Mouse (Mus musculus) lung, adult 2 months (tissue): ENCODE results near the gene Strn4.

Experiments used
- CTCF ChIP-seq: fragments of 200-500 bp; IDR thresholded peaks from 2 replicates; pipeline ENCODE4 v1.5.1; 2011; ENCODE audit warnings: mild to moderate bottlenecking, low read length, control low read depth; ENCODE audit not compliant: insufficient read depth
- POLR2A ChIP-seq: fragments of 200-500 bp; IDR thresholded peaks from 2 replicates; pipeline ENCODE4 v1.6.1; 2011; ENCODE audit warnings: low read depth, mild to moderate bottlenecking, control low read depth, low read length, borderline replicate concordance; ENCODE audit errors: extremely low read depth

- TF ChIP-seq CTCF (no peak), POLR2A (no peak)
Measured at GRCm38 (mm10) chr7:16877717-16878116, 62.0 kb downstream of the Strn4 start.
